Mouse (Mus musculus) lung, postnatal 0 days (tissue): ENCODE results near the gene Syngr2. TPM values are rescaled to one million over a fixed set of nuclear protein-coding genes. Genes with fewer than 3 reads are reported as not detected.
A peak's percentile ranks its signal among the peaks of the same experiment; 100 is the strongest.

Experiments
- ATAC-seq: fragments of 200-750 bp; cut with Nextera tagmentation; 2 replicates; pipeline ENCODE4 v1.8.0; 2017; ENCODE audit warnings: moderate library complexity
- DNase-seq: peaks from one replicate; pipeline ENCODE4 v3.0.0-alpha.2; 2016; ENCODE audit warnings: low spot score
- H3K27ac ChIP-seq: fragments of 300-500 bp; sonication (generic); 2 replicates; pipeline ENCODE4 v1.5.1; 2014; ENCODE audit warnings: antibody characterized with exemption, mild to moderate bottlenecking, low read length, mixed read lengths
- H3K27me3 ChIP-seq: fragments of 300-500 bp; sonication (generic); replicated peaks from 2 replicates; pipeline ENCODE4 v1.6.1; 2014; ENCODE audit warnings: low read length, mixed read lengths; ENCODE audit not compliant: insufficient read depth
- H3K36me3 ChIP-seq: fragments of 300-500 bp; sonication (generic); 2 replicates; pipeline ENCODE4 v1.6.1; 2014; ENCODE audit warnings: low read length, mixed read lengths; ENCODE audit not compliant: insufficient read depth
- H3K4me1 ChIP-seq: fragments of 300-500 bp; sonication (generic); 2 replicates; pipeline ENCODE4 v1.6.1; 2014; ENCODE audit warnings: antibody characterized with exemption, low read depth, low read length, mixed read lengths; ENCODE audit not compliant: insufficient read depth
- H3K4me2 ChIP-seq: fragments of 300-500 bp; sonication (generic); replicated peaks from 2 replicates; pipeline ENCODE4 v1.6.1; 2014; ENCODE audit warnings: low read depth, mild to moderate bottlenecking, low read length, moderate library complexity, mixed read lengths
- H3K4me3 ChIP-seq: fragments of 300-500 bp; sonication (generic); 2 replicates; pipeline ENCODE4 v1.5.1; 2014; ENCODE audit warnings: low read depth, low read length
- H3K9ac ChIP-seq: fragments of 300-500 bp; sonication (generic); replicated peaks from 2 replicates; pipeline ENCODE4 v1.6.1; 2014; ENCODE audit warnings: low read depth, mild to moderate bottlenecking
- H3K9me3 ChIP-seq: fragments of 300-500 bp; sonication (generic); 2 replicates; pipeline ENCODE4 v1.6.1; 2016; ENCODE audit warnings: low read length, mixed read lengths
- CTCF ChIP-seq: IDR thresholded peaks from 2 replicates; pipeline ENCODE4 v1.5.1; 2016; ENCODE audit warnings: antibody characterized with exemption, mild to moderate bottlenecking
- EP300 ChIP-seq: IDR thresholded peaks from 2 replicates; pipeline ENCODE4 v1.6.1; 2016; ENCODE audit warnings: antibody characterized with exemption, mild to moderate bottlenecking, control low read depth
- WGBS: fragments of 180-500 bp; shearing (Covaris S2); extraction: QIAGEN DNeasy Blood & Tissue Kit; methylation state at CpG from one replicate; pipeline ENCODE4 v1.1.7; 2014; 5-methylcytosine and 5-hydroxymethylcytosine counted together
- polyA plus RNA-seq: library from polyadenylated mRNA; unstranded; fragments of >200 nt; fragmentation: Nextera tagmentation; extraction: Ambion mirVana; gene quantifications from 2 replicates; pipeline ENCODE4 v1.2.1, GENCODE M21; 2015

The Syngr2 gene
- polyA plus RNA-seq, 1 experiment from 2014 or later, result 108 TPM

- Histone ChIP-seq H3K27me3 (no peaks in the 10 kb centered on the region), H3K9me3 (no peaks in the 10 kb centered on the region), H3K4me1 (peaks cover 10% of the 10 kb centered on the region; the same call in 1 of the 2 replicates), H3K9ac (no peak overlapping the region), H3K4me3 (no peak overlapping the region), H3K4me2 (no peak overlapping the region), H3K27ac (no peak overlapping the region), H3K36me3 (peaks cover 4% of the 10 kb centered on the region; the same call in 1 of the 2 replicates)
- WGBS, result 88% methylated on average over 13 of the region's 13 CpGs
- TF ChIP-seq EP300, result no peak
- ATAC-seq (no peak), DNase-seq (no peak)
Observed at GRCm38 (mm10) chr11:117775540-117775939, 33.9 kb upstream of the Syngr2 start.

- no peak overlapping the region for H3K4me3 ChIP-seq
- H3K9ac ChIP-seq, result no peak overlapping the region
- no peak overlapping the region for H3K4me2 ChIP-seq
- H3K36me3 ChIP-seq, result peaks cover 4% of the 10 kb centered on the region; the same call in 1 of the 2 replicates
- WGBS, result 93% methylated on average over 14 of the region's 14 CpGs
- H3K27me3 ChIP-seq, result no peaks in the 10 kb centered on the region
- DNase-seq (no peak), ATAC-seq (no peak)
- no peak overlapping the region for H3K27ac ChIP-seq
- H3K4me1 ChIP-seq, result peaks cover 14% of the 10 kb centered on the region; the same call in 1 of the 2 replicates
- no peak for TF ChIP-seq EP300
- no peak for TF ChIP-seq CTCF
- H3K9me3 ChIP-seq, result no peaks in the 10 kb centered on the region
Observed at GRCm38 (mm10) chr11:117776085-117776792, 33.2 kb upstream of the Syngr2 start.

- 77% methylated on average over 5 of the region's 5 CpGs for WGBS
- Histone ChIP-seq H3K9me3 (no peaks in the 10 kb centered on the region), H3K9ac (no peak overlapping the region), H3K27me3 (no peaks in the 10 kb centered on the region), H3K4me1 (peaks cover 21% of the 10 kb centered on the region; the same call in 1 of the 2 replicates), H3K27ac (no peak overlapping the region), H3K36me3 (0 out of 2 replicates have a peak, but pooled peaks cover 4% of the 10 kb centered on the region), H3K4me2 (no peak overlapping the region), H3K4me3 (no peak overlapping the region)
- DNase-seq, result no peak
- no peak for ATAC-seq
- TF ChIP-seq EP300 (no peak), CTCF (no peak)
Observed at GRCm38 (mm10) chr11:117777111-117777510, 32.4 kb upstream of the Syngr2 start.

- H3K4me1 ChIP-seq, result peaks cover 23% of the 10 kb centered on the region; the same call in 1 of the 2 replicates
- 84% methylated on average over 11 of the region's 11 CpGs for WGBS
- H3K9ac ChIP-seq, result no peak overlapping the region
Observed at GRCm38 (mm10) chr11:117778031-117778430, 31.4 kb upstream of the Syngr2 start.

GRCm38 (mm10) chr11:117778851-117779433, 30.5 kb upstream of the Syngr2 start:
- Histone ChIP-seq H3K27me3 (no peaks in the 10 kb centered on the region), H3K4me3 (peak overlapping the region; percentile 57; the same call in 1 of the 2 replicates), H3K4me2 (peak overlapping the region; percentile 87), H3K4me1 (peaks cover 30% of the 10 kb centered on the region; the same call in 1 of the 2 replicates), H3K9ac (peak overlapping the region; percentile 75; the same call in 1 of the 2 replicates), H3K9me3 (no peaks in the 10 kb centered on the region), H3K27ac (peak overlapping the region; percentile 98), H3K36me3 (no peaks in the 10 kb centered on the region)
- TF ChIP-seq CTCF (no peak), EP300 (no peak)
- DNase-seq (peak; percentile 82), ATAC-seq (peak; percentile 8)
- WGBS, result 37% methylated on average over 12 of the region's 12 CpGs

More at GRCm38 (mm10) chr11:117778031-117778430, 31.4 kb upstream of the Syngr2 start:
- Histone ChIP-seq H3K27me3 (no peaks in the 10 kb centered on the region), H3K4me3 (no peak overlapping the region), H3K4me2 (peak overlapping the region; percentile 87), H3K9me3 (no peaks in the 10 kb centered on the region), H3K27ac (no peak overlapping the region; the same call in 1 of the 2 replicates), H3K36me3 (0 out of 2 replicates have a peak, but pooled peaks cover 4% of the 10 kb centered on the region)
- ATAC-seq, result no peak
- DNase-seq, result no peak
- no peak for TF ChIP-seq EP300
- TF ChIP-seq CTCF, result no peak

- H3K4me2 ChIP-seq, result peak overlapping the region; percentile 87
- peak; percentile 88; the same call in 1 of the 2 replicates for TF ChIP-seq EP300
- no peak for TF ChIP-seq CTCF
- H3K4me1 ChIP-seq, result peaks cover 30% of the 10 kb centered on the region; the same call in 1 of the 2 replicates
- DNase-seq, result peak; percentile 90
- peak overlapping the region; percentile 75 for H3K9ac ChIP-seq
- no peaks in the 10 kb centered on the region for H3K9me3 ChIP-seq
- H3K4me3 ChIP-seq, result peak overlapping the region; percentile 57
- H3K27me3 ChIP-seq, result no peaks in the 10 kb centered on the region
- peak overlapping the region; percentile 98 for H3K27ac ChIP-seq
- ATAC-seq, result peak; percentile 54
- no peaks in the 10 kb centered on the region for H3K36me3 ChIP-seq
- WGBS, result 3% methylated on average over 34 of the region's 38 CpGs
Observed at GRCm38 (mm10) chr11:117779434-117780198, 29.9 kb upstream of the Syngr2 start.
